ENCODE assay signal across 27 mouse cellular contexts in the genomic region with DNA sequence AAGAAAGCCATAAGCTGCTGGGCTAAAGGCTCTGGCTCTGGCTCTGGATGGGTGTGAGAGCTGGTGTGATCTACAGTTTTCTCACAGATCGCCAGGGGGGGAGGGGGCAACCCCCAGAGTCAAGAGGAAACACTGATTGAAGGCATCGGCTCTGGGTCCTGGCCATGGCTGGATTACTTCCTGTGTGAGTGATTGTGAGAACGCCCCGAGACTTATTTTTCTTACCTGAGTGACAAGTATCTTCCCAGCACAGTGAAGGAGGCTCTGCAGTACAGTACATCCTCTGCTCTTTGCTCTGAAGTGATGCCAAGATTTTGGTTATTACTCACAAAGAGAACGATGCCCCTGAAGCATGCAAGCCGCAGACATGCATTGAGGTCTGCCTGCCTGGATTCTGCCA. TPM values are rescaled to one million over a fixed set of nuclear protein-coding genes. Genes with fewer than 3 reads are reported as not detected.
A peak's percentile ranks its signal among the peaks of the same experiment; 100 is the strongest.
DNase-seq lines count a peak whose midpoint lies in the region; ATAC-seq and TF ChIP-seq lines count a peak whose summit lies in the region.
"Had no signal": no experiment of that assay in that cellular context is flagged by ENCODE, and none has a peak within 500 bp of the region (broad histone marks: within the 10 kb centered on the region; RNA-seq: fewer than 3 reads in every experiment).

No protein-coding gene starts in this region.

- H3K4me2 ChIP-seq in kidney, embryonic 14.5 days (replicated peaks; ENCODE audit: low read depth, low read length), result no peak overlapping the region
- H3K4me2 ChIP-seq in liver, postnatal 0 days (ENCODE audit: low read depth, low read length), result no peak overlapping the region
- H3K4me2 ChIP-seq: forebrain, embryonic 13.5 days had no signal

- H3K27me3 ChIP-seq in kidney, embryonic 14.5 days (ENCODE audit: control insufficient read depth, insufficient read depth, low read length), result no peaks in the 10 kb centered on the region
- H3K27me3 ChIP-seq in liver, postnatal 0 days (ENCODE audit: insufficient read depth, low read length), result 0 out of 2 replicates have a peak, but pooled peaks cover 5% of the 10 kb centered on the region
- H3K27me3 ChIP-seq: forebrain, embryonic 13.5 days had no signal

- H3K27ac ChIP-seq in kidney, embryonic 14.5 days (ENCODE audit: low read depth, low read length), result no peak overlapping the region
- H3K27ac ChIP-seq in liver, postnatal 0 days (ENCODE audit: low read depth), result no peak overlapping the region
- H3K27ac ChIP-seq: forebrain, embryonic 13.5 days; kidney, postnatal 0 days; layer of hippocampus, adult 2 months had no signal

- H3K36me3 ChIP-seq in kidney, embryonic 14.5 days (ENCODE audit: control insufficient read depth, insufficient read depth, low read length), result no peaks in the 10 kb centered on the region
- H3K36me3 ChIP-seq in liver, postnatal 0 days (replicated peaks; ENCODE audit: insufficient read depth, low read length), result no peaks in the 10 kb centered on the region

- no peak for DNase-seq in cerebellum, adult 11 months
- peak; percentile 13 for DNase-seq in kidney, postnatal 14 days
- peak; percentile 19 for DNase-seq in NIH3T3 (ENCODE audit: low read depth)
- peak; percentile 34 for DNase-seq in naive thymus-derived CD4-positive, alpha-beta T cell, adult 2 months (ENCODE audit: low read depth)
- no peak for DNase-seq in liver, postnatal 0 days
- no peak for DNase-seq in gastrocnemius, postnatal 14 days
- DNase-seq: cerebellum, adult 9-10 months; gastrocnemius, postnatal 36 days; layer of hippocampus, postnatal 36 days; left cerebral cortex, postnatal 4 days; lung, adult 18-20 months; right cerebral cortex, adult 18-20 months; thymus, postnatal 14 days had no signal

- TF ChIP-seq EP300 in liver, postnatal 0 days (IDR thresholded peaks at IDR 0.05; ENCODE audit: low read depth), result no peak

- ATAC-seq in cerebellum, adult (ENCODE audit: insufficient number of reproducible peaks, low FRiP score, low TSS enrichment), result 0 out of 2 replicates have a peak, but pooled peaks have one; percentile 15
- no peak for ATAC-seq in kidney, embryonic 14.5 days (ENCODE audit: low FRiP score, low TSS enrichment)
- ATAC-seq in liver, postnatal 0 days, result no peak
- ATAC-seq: forebrain, embryonic 13.5 days had no signal

- H3K4me1 ChIP-seq in kidney, embryonic 14.5 days (ENCODE audit: control insufficient read depth, insufficient read depth, low read length), result peaks cover 4% of the 10 kb centered on the region; the same call in 1 of the 2 replicates
- H3K4me1 ChIP-seq in liver, postnatal 0 days (ENCODE audit: insufficient read depth), result no peaks in the 10 kb centered on the region
- H3K4me1 ChIP-seq: forebrain, embryonic 13.5 days had no signal

- intact Hi-C loops in gastrocnemius, postnatal 14 days (cut with DNase I; ENCODE audit: low total_unique reads), result no loop called here

- 39% methylated on average over 6 of the region's 6 CpGs for WGBS in kidney, embryonic 14.5 days
- WGBS in liver, postnatal 0 days (ENCODE audit: insufficient replicate concordance), result 56% methylated on average over 6 of the region's 6 CpGs

- no peak overlapping the region for H3K4me3 ChIP-seq in kidney, embryonic 14.5 days (ENCODE audit: low read length)
- no peak overlapping the region for H3K4me3 ChIP-seq in liver, postnatal 0 days (ENCODE audit: low read depth, low read length)
- H3K4me3 ChIP-seq: erythroblast, embryonic 14.5 days; forebrain, embryonic 13.5 days; layer of hippocampus, adult 2 months had no signal

- no peak overlapping the region for H3K9ac ChIP-seq in kidney, embryonic 14.5 days (ENCODE audit: low read depth, low read length)
- no peak overlapping the region for H3K9ac ChIP-seq in liver, postnatal 0 days (replicated peaks)
- H3K9ac ChIP-seq: forebrain, embryonic 13.5 days had no signal

- no peak for TF ChIP-seq CTCF in liver, postnatal 0 days (IDR thresholded peaks at IDR 0.05; ENCODE audit: low read depth)

- no peaks in the 10 kb centered on the region for H3K9me3 ChIP-seq in kidney, embryonic 14.5 days (ENCODE audit: control insufficient read depth, low read length)
- H3K9me3 ChIP-seq in liver, postnatal 0 days (ENCODE audit: low read length), result no peaks in the 10 kb centered on the region
- H3K9me3 ChIP-seq: forebrain, embryonic 13.5 days had no signal

RNA-seq across cellular contexts. Expression of a gene that starts 17.1 kb away (rescaled TPM):
- 0.11 TPM in 1 of 2 replicates, not detected in the other for polyA plus RNA-seq in kidney, embryonic 14.5 days (2014; fragmentation: Nextera tagmentation; extraction: Ambion mirVana)
- 0.11 TPM in 1 of 2 replicates, not detected in the other for polyA plus RNA-seq in liver, postnatal 0 days (2015; fragmentation: Nextera tagmentation; extraction: Ambion mirVana)
- not detected for total RNA-seq in gastrocnemius, postnatal 14 days (2021)
- total RNA-seq: common myeloid progenitor, adult 5-6 weeks; gastrocnemius, postnatal 36 days; layer of hippocampus, adult 2 months; layer of hippocampus, postnatal 36 days; left cerebral cortex, postnatal 4 days; liver, adult 2 months; MEL had no signal
- polyA plus RNA-seq: embryonic facial prominence, embryonic 11.5 days; erythroblast, embryonic 14.5 days; forebrain, embryonic 13.5 days; hindbrain, embryonic 11.5 days; kidney, postnatal 0 days; midbrain, postnatal 0 days; neural tube, embryonic 11.5 days; small intestine, adult 2 months had no signal

RNA-seq across cellular contexts. Expression of a gene that starts 25.9 kb away (rescaled TPM):
- polyA plus RNA-seq in kidney, embryonic 14.5 days (2014; fragmentation: Nextera tagmentation; extraction: Ambion mirVana), result 106 and 125 TPM in 2 replicates
- polyA plus RNA-seq in liver, postnatal 0 days (2015; fragmentation: Nextera tagmentation; extraction: Ambion mirVana), result 23.8 and 28.4 TPM in 2 replicates
- 10 to 100 TPM; 59.4 to 67.2 TPM for total RNA-seq in gastrocnemius, postnatal 14 days (2021)

RNA-seq across cellular contexts. Expression of a gene that starts 31.7 kb away (rescaled TPM):
- 22.3 and 29.6 TPM in 2 replicates for polyA plus RNA-seq in kidney, embryonic 14.5 days (2014; fragmentation: Nextera tagmentation; extraction: Ambion mirVana)
- polyA plus RNA-seq in liver, postnatal 0 days (2015; fragmentation: Nextera tagmentation; extraction: Ambion mirVana), result 178 and 189 TPM in 2 replicates
- 10 to 100 TPM; 12.0 to 14.0 TPM for total RNA-seq in gastrocnemius, postnatal 14 days (2021)

Comparison
In these comparisons a context has a peak if more than half of its experiments do, and no peak if none do; other contexts are left out.
1. DNase-seq: peak in kidney, postnatal 14 days (single experiment), NIH3T3 (single experiment) and naive thymus-derived CD4-positive, alpha-beta T cell, adult 2 months (single experiment); none in cerebellum, adult 11 months (single experiment), liver, postnatal 0 days (single experiment) and gastrocnemius, postnatal 14 days (single experiment).